Mouse (Mus musculus): ENCODE measurements around the gene Chchd6. TPM values are rescaled to one million over a fixed set of nuclear protein-coding genes. Genes with fewer than 3 reads are reported as not detected.

Gene Chchd6
- total and polyA plus RNA-seq, 3 experiments = 49.5 to 74.7 TPM; not detected in 1

- no peak overlapping the region for H3K9ac ChIP-seq (ENCODE audit: control insufficient read depth, low read depth, low read length, poor library complexity, severe bottlenecking)
- no peaks in the 10 kb centered on the region for H3K9me3 ChIP-seq (replicated peaks; ENCODE audit: insufficient read depth, low read length)
- H3K4me1 ChIP-seq (ENCODE audit: control insufficient read depth in 1 of 2, insufficient read depth in 2 of 2, low read length in 2 of 2) = no peaks in the 10 kb centered on the region; a peak in 1 of 4 replicates
- no peak overlapping the region for H3K27ac ChIP-seq (ENCODE audit: control insufficient read depth, low read depth, low read length)
- no peak for TF ChIP-seq POLR2AphosphoS5 (IDR thresholded peaks at IDR 0.05; ENCODE audit: borderline replicate concordance, low read depth, low read length)
- no peak for TF ChIP-seq POLR2AphosphoS2 (IDR thresholded peaks at IDR 0.05; ENCODE audit: low read length)
- no peak for TF ChIP-seq RAD21 (IDR thresholded peaks at IDR 0.05; ENCODE audit: low read depth, low read length)
- TF ChIP-seq CTCF (IDR thresholded peaks at IDR 0.05 in 2 of 3, conservative IDR thresholded peaks at IDR 0.05 in 1 of 3; ENCODE audit: control insufficient read depth in 1 of 3, insufficient read depth in 1 of 3, low read depth in 2 of 3, low read length in 3 of 3, poor library complexity in 1 of 3, severe bottlenecking in 1 of 3) = no peak
- H3K79me2 ChIP-seq (ENCODE audit: control insufficient read depth, insufficient read depth, low read length, poor library complexity) = no peaks in the 10 kb centered on the region
- no peaks in the 10 kb centered on the region for H3K27me3 ChIP-seq (ENCODE audit: control insufficient read depth in 1 of 2, insufficient read depth in 2 of 2, low read length in 2 of 2)
- no peaks in the 10 kb centered on the region for H3K36me3 ChIP-seq (ENCODE audit: control insufficient read depth in 1 of 2, insufficient read depth in 2 of 2, low read length in 2 of 2)
- no peak for DNase-seq (ENCODE audit: low read depth, low spot score)
- H3K4me3 ChIP-seq (ENCODE audit: control insufficient read depth in 1 of 2, insufficient read depth in 1 of 2, low read depth in 2 of 2, low read length in 2 of 2) = no peak overlapping the region
Observed at GRCm38 (mm10) chr6:89584634-89585409, 10.6 kb downstream of the Chchd6 start.

- TF ChIP-seq TCF12 (IDR thresholded peaks at IDR 0.05; ENCODE audit: low read depth, low read length) (no peak), ZC3H11A (IDR thresholded peaks at IDR 0.05; ENCODE audit: low read depth, low read length) (no peak), BHLHE40 (IDR thresholded peaks at IDR 0.05; ENCODE audit: borderline replicate concordance, low read depth, low read length) (no peak), MYC (IDR thresholded peaks at IDR 0.05; ENCODE audit: low read depth, low read length) (no peak), CHD2 (IDR thresholded peaks at IDR 0.05; ENCODE audit: low read length) (no peak), USF2 (IDR thresholded peaks at IDR 0.05; ENCODE audit: borderline replicate concordance in 1 of 2, insufficient read depth in 1 of 2, low read depth in 1 of 2, low read length in 2 of 2) (no peak), MYB (IDR thresholded peaks at IDR 0.05; ENCODE audit: low read depth, low read length) (no peak), CHD1 (IDR thresholded peaks at IDR 0.05; ENCODE audit: low read depth, low read length) (no peak), MAZ (IDR thresholded peaks at IDR 0.05; ENCODE audit: low read depth, low read length) (no peak), GATA1 (IDR thresholded peaks at IDR 0.05; ENCODE audit: low read depth, low read length) (no peak), JUND (IDR thresholded peaks at IDR 0.05; ENCODE audit: low read depth, low read length) (no peak)
- no peaks in the 10 kb centered on the region for H3K36me3 ChIP-seq (ENCODE audit: control insufficient read depth in 1 of 2, insufficient read depth in 2 of 2, low read length in 2 of 2)
- no peak overlapping the region for H3K27ac ChIP-seq (ENCODE audit: control insufficient read depth, low read depth, low read length)
- H3K9me3 ChIP-seq (replicated peaks; ENCODE audit: insufficient read depth, low read length) = no peaks in the 10 kb centered on the region
- no peaks in the 10 kb centered on the region for H3K79me2 ChIP-seq (ENCODE audit: control insufficient read depth, insufficient read depth, low read length, poor library complexity)
- H3K9ac ChIP-seq (ENCODE audit: control insufficient read depth, low read depth, low read length, poor library complexity, severe bottlenecking) = no peak overlapping the region
- no peaks in the 10 kb centered on the region for H3K27me3 ChIP-seq (ENCODE audit: control insufficient read depth in 1 of 2, insufficient read depth in 2 of 2, low read length in 2 of 2)
- H3K4me1 ChIP-seq (ENCODE audit: control insufficient read depth in 1 of 2, insufficient read depth in 2 of 2, low read length in 2 of 2) = no peaks in the 10 kb centered on the region; a peak in 1 of 4 replicates
- no peak overlapping the region for H3K4me3 ChIP-seq (ENCODE audit: control insufficient read depth in 1 of 2, insufficient read depth in 1 of 2, low read depth in 2 of 2, low read length in 2 of 2)
- no peak for DNase-seq (ENCODE audit: low read depth, low spot score)
Observed at GRCm38 (mm10) chr6:89583170-89583569, 12.3 kb downstream of the Chchd6 start.

Data from MEL (cell line).